Mouse (Mus musculus): ENCODE measurements at regions not wholly inside any gene's neighbourhood (a gene's known extent, or its start where the extent isn't known, plus 50 kb on each side); places are given as distances from the start of the nearest gene placed in this dataset.
A peak's percentile ranks its signal among the peaks of the same experiment; 100 is the strongest.

DNA sequence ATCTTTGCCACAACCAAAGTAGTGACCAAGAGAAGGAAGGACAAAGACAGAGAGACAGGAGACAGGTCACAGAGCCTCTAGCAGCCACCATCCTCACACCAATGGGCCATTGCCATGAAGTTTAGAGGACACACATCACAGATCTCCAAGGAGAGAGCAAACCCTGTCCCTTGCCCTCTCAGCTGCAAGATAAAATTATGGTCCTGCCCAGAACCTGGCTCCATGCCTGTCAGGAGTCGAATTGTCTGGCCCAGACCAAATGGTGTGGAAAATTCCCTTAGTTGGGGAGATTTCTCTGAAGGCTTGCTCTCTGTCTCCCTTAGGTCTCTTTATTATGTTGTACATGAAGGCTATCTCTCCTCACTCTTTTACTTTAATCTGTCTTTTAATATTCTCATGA lies 147.4 kb downstream of the Fam76b start:
- no peak for DNase-seq (ENCODE audit: low spot score in 2 of 2)

DNA sequence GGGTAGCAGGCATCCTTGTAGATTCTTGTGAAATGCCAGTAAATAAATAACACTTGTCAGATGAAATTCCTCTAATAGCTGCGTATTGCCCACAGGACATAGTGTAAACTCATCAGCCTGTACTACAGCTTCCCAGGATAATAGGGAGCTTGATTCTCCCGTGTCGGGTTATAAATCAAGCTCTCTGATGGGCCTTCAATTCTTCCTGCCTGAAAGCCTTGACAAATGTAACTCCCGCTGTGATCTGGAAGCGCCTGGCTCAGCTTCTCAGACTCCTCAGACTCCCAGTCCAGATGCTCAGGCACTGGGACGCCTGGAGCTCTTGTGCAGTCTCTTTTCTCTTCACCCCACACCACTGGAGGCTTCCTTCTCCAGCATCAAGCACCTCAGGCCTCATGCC lies 151.3 kb downstream of the Fam76b start:
- DNase-seq (ENCODE audit: low spot score in 2 of 2) = no peak

DNA sequence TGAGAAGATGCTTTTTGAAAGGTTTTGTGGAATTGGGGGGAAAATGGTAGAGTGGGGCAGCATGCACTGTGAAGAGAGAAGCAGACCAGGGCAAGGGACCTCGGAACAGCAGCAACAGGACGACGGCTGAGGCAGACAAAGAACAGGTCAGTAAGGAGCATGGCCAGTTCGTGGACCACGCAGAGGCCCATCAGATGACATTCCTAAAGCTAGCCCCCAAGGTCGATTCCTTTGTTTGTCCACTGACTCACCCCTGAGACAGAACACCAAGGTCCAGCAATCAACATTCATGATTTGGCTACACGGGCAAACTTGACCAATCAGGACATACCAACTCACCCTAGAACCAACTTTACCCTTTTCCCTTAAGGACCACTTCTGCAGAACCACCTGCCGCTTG lies 160.0 kb downstream of the Fam76b start:
- DNase-seq (ENCODE audit: low spot score in 2 of 2) = no peak

DNA sequence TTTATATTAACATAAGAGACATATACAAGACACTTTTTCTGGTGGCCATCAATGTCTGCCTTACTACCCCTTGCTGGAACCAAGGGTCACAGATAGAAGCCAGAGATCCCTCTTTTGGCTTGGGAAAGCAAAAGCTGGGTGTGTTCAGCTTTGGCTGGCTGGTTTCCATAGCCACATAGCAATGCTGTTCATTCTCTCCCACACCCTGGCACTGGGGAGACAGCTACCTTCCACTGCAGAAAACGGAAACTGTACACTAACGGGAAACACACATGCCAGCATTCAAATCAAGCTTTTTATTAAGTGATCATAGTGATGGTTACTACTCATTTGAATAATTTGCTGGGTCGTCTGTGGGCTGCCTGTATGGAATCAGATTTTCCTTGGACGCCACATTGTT lies 161.4 kb downstream of the Fam76b start:
- DNase-seq (ENCODE audit: low spot score in 2 of 2) = peak in 1 of 2 experiments; percentile 34

DNA sequence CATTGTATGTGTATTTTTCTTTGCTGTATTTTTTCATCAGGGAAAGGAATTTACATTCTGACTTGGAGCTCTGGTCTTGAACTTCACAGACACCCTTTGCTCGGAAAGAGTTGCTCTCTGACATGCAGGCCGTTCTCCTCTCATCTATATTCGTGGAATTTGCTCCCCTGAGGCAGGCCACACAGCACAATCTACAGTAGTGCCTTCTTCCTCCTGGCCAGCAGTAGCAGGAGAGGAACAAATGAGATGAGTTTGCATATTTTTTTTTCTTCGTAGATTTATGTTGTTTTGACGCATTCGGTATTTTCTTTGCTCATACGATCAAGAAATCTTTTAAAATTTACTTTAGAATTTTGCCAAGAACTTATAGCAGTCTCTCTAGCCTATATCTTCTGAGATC lies 163.4 kb downstream of the Fam76b start:
- DNase-seq (ENCODE audit: low spot score in 2 of 2) = no peak

DNA sequence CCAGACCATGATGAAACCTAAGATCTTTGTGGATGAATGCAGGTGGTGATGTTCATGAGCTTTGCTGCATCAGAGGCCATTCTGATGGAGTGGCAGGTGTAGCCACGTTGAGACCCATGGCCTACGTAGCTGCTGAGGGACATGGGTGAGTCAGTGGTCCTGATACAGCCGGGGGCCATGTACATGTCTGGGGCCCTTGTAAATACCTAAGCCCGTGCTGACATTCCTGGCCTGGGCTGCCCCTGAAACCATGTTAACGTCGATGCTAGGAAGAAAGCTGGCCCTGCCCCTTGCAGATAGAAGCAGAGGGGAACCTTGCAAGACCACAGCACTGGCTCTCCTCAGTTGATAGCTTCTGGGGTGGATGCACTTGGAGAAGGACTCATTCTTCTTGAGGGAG lies 165.2 kb downstream of the Fam76b start:
- no peak for DNase-seq (ENCODE audit: low spot score in 2 of 2)

DNA sequence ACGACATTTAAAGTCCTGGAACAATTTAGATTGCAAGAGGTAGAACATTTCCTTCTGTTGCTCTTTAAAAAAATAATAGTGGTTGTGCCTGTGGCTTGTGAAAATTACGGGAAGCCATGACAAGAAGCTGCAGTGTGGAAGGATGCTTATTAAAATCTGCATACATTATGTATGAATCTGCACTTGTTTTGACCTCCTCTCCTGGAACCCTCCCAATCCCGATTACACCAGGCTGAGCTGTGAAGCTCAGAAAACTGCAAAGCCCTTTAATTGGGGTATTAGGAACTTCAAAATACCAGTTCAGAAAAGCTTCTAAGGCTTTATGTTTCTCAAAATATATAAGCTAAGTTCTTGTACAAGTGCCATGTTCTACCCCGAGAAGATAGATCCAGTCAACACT lies 171.8 kb downstream of the Fam76b start:
- DNase-seq (ENCODE audit: low spot score in 2 of 2) = no peak

DNA sequence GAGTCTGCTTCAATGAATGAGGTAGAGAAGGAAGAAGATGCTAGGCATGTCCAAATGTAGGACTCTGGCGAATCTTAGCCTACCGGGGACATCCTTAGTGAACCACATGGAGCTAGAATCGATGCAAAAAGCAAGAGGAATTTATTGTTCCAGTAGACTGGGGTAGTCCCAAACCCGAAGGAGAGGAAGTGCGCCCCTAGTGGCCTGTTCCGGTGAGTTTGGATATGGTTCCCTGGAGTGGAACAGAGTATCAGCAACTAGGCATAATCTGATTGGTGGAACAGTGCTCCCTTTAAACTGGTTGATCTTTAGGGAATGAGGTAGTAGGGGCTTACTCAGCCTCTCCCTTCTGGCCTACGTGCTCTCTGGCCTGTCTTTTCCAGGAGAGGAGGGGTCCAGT lies 174.0 kb downstream of the Fam76b start:
- peak in 1 of 2 experiments; percentile 21 for DNase-seq (ENCODE audit: low spot score in 2 of 2)

DNA sequence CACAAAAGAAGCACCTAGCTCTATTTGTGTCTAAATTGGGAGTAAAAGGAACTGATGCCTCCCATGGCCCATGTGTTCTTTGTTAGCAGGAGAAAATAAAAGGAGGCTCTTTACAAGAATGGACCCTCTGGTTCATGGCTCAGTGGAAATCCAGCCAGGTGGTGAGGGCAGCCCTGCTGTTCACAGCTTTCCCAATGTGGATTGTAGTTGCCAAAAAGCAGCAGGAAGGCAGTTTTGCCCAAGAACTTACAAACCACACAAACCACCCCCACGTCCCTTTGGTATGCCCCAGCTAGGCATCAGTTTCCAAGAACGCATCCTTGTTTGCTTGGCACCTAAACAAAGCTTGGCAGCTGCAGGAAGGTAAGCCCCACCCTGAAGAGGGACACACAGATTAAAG lies 174.7 kb downstream of the Fam76b start:
- peak; percentile 6 to 33 for DNase-seq (ENCODE audit: low spot score in 2 of 2)

DNA sequence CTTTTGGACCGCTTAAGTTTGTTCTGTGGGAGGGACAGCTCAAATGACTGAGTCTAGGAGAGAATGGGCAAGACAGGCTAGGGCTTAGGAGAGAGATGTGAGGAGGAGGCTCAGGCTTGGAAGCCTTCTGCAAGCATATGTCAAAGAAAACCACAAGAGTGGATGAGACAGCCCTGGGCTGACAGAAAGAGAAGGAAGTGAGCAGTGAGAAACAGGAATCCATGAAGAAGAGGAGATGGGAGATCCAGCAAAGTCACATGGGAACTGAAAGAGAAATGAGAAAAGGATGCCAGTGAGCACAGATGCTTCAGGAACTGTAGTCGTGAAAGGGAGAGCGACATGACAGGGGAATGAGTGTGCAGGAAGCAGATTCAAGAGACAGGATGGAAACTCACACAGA lies 175.6 kb downstream of the Fam76b start:
- peak in 1 of 2 experiments; percentile 5 for DNase-seq (ENCODE audit: low spot score in 2 of 2)

DNA sequence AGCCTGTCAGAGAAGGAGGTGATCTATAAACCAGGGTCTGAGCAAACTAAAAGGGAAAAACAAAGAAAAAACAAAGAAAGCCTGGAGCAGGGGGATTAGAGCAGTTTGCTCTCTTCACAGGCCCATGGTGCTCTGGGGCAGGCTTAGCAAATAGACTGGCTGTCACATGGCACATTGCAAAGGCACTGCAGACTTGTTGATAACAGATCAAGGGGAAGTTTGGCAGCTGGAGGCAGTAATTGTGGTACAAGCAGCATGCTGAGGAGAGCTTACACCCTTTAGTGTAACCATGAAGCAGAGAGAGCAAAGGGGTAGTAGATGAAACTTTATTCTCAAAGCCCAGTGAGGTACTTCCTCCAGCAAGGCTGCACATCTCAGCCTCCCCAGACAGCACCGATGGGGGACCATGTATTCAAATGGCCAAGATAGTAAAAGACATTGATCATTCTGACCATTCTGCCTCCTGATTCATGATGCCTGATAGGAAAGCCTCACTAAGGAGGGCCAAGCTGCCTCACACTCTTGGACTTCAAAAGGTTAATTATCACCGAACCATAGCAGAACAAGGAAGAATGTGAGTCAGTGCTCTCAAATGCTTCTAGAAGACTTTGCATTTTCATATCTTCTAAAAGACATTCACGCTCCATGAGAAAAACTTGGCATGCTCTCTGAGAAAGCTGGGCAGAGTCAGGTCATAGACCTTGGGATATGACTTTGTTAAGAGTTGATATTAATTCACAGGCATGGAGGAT lies 178.9 kb downstream of the Fam76b start:
- no peak for DNase-seq (ENCODE audit: low spot score in 2 of 2)

DNA sequence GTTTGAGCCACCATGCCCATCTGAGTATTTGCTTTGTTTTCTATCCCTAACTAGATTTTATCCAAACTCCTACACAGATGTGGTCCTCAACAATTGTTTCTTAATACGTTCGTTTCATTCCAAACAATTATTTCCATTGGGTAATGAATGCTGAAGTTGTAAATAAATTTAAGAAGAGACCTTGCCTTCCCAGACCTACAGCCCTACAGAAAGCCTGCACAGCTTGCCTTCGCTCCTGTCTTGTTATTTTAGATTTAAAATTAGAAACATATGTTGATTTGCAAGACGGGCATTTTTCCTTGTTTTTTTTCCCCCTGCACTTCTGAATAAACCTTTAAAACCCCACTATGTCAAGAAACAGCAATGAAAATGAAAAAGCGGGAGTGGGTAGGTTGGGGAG lies 181.9 kb downstream of the Fam76b start:
- no peak for DNase-seq (ENCODE audit: low spot score in 2 of 2)

DNA sequence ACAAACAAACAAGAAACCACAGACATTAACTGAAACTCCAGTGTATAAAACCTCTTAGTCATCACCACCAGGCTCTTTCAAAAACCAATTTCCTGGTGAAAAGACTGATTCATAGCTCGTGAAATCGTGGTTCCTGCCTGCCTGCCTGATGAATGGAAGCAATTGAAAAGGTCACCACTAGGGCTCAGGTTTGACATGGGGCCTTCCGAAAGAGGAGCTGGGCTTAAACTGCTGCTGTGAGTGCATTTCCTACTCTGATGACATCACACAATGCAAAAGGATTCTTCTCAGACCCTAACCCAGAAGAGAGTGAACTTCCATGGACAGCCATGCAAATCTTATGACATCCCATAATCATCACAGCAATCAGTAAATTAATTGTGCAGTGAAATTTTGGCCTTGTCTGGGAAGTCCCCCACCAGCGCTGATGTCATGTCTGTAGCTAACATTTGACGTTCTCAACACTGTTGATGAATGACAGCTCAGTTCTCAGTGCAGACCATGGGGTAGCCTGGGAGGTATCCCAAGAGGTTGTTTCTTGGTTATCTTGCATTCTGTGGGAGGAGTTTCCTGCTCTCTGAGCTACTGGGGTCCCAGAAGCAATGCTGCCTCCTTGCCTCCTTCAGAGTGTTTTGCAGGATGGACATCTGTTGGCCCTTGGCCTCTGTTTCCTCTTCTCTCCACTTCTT lies 182.9 kb downstream of the Fam76b start:
- DNase-seq (ENCODE audit: low spot score in 2 of 2) = no peak

DNA sequence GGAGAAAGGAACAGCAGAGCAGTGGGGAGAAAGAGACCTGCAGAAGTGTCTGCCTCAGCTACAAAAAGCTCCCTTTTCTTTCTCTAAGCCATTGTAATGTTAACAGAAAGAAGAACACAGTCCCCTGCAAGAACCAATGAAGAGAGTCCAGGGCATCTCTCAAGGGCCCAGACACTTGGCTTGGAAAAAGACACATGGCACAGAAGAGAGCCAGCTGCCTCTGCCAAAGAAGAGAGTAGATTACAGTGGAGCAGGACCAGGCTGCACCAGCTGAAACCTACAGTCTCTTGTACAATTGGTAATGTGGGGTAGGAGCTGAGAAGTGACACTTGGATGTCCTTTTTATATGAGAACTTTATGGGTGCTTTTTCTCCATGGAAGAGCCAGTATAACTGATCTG lies 196.7 kb downstream of the Fam76b start:
- DNase-seq (ENCODE audit: low spot score in 2 of 2) = no peak

DNA sequence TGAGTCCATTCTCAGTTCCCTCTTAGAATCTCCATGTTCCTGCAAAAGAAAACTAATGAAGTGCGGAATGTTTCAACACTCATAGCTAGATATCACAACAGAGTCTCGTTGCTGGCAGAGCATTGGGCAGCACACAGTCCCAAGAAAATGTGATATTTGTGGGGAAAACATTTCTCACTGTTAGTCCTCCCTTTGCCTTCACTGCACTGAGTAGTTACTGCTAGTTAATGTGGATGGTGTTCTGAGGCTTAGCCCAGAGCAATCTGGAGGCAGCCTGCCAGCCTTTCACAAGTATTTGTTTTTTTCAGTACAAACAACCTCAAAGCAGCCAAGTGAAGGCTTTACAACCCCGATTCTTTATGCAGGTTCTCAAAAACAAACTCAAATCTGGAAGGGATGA lies 197.2 kb downstream of the Fam76b start:
- DNase-seq (ENCODE audit: low spot score in 2 of 2) = peak in 1 of 2 experiments; percentile 17

DNA sequence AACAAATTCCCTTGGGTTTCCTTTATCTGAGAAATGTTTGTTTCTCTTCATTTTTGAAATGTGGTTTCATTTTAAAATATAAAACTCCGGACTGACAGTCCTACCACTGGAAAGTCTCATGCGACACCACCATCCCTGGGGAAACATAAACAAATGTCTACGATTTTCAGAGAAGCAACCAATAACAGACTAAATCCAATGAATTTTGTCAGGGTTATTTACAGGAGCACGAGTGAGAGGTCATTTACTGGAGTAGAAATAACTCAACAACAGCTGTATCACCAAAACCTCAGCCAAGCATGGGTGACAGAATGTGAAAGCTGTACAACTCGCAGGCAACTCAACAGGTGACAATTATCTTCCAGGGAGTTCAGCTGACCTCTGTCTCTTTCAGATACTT lies 200.5 kb downstream of the Fam76b start:
- DNase-seq (ENCODE audit: low spot score in 2 of 2) = no peak

DNA sequence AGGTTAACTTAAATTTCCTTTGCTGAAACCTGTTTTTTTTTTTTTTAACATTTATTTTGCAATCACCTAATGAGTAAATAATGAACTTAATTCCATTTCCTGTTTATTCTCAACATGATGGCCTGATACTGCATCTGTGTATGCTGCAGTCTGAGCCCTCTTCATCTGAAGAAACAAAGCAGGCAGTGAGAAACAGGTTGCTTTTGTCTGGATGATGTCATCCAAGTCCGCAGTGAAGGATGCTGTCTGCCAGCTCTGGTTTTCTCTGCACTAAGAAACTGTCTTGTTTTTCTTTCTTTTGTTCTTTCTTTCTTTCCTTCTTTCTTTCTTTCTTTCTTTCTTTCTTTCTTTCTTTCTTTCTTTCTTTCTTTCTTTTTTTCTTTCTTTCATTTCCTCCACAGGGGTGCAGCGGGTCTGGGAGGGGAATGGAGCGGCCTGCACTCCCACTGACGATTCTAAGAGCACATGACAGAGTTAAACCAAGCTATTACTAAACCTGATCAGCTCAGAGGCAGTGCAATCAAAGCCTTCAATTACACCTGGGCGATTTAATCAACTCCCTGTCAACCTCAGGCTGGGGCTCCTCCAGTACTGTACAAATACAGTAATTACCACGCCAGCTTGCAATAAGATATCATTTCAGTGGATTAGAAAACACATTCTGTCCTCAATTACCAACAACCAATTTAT lies 204.0 kb downstream of the Fam76b start:
- DNase-seq (ENCODE audit: low spot score in 2 of 2) = no peak

DNA sequence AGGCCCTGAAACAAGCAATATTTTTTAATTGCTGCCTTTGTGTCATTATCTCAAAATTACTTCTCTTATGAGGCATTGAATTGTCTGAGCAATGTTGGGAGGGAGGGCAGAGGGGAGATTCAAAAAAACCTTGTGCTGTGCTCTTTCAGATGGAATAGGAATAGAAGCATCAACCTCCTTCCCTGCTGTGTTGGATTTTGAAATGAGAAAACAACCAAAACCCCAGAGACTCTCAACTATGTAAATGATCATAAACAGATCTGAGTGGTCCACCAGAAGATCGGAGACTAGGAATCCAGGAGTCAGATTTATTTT lies 204.5 kb downstream of the Fam76b start:
- no peak for DNase-seq (ENCODE audit: low spot score in 2 of 2)

DNA sequence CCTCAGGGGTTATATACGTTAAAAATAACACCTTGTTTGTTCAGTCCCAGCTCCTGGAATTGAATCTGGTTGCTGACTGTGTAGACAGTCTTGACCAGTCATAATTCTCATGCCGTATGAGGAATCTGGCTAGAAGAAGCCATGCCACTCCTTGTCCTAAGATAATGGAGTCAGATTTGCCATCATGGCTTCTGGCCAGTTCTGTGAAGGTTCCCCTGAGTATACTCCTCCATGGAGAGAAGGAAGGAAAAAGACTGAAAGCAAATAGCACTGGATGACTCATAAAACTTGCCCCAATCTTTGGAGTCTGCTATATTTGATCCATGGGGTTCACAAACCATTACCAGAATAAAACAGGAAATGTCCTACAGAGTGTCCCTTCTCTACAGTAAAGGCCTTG lies 208.0 kb downstream of the Fam76b start:
- DNase-seq (ENCODE audit: low spot score in 2 of 2) = no peak

DNA sequence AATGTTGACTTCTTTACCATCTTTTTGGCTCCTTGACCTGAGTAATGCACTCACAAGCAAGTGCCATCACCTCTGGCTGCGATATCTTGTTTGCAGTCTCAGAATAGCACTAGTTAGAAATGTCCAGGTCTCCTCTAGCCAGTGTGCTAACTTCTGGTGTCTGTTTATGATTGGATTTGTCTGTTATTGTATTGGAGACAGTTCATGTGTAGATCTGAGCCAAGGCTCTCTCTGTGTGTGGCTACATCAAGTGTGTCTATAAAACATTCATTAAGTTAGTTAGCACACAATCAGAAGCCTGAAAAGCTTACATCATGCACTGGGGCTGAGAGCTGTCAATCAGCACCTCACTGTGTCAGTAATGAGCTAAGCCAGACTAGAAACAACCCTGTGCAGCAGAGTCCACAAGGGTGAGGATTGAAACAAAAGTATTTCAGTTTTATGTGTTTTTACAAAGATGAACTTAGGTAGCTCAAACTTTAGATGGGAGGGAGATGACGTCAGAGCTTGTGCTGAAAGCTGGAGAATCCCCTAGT lies 214.5 kb downstream of the Fam76b start:
- DNase-seq (ENCODE audit: low spot score in 2 of 2) = no peak

DNA sequence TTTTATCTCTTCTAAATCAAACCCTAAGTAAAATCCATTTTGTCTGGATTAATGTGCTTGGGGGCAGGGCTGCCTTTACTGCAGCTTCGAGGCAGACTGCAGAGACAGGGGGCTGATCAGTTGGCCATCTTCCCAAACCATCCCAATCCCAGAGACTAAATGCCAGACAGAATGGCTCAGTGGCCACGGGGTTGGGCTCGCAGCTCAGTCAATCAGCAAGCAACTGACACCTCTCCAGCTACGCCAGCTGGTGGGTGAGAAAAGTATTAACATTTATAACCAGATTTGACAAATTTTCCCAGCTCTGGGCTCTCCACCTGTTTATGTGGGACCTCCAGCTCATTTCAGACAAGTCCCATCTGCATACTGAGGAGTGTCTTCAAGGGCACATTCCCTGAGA lies 220.7 kb downstream of the Fam76b start:
- DNase-seq (ENCODE audit: low spot score in 2 of 2) = peak; percentile 24 to 38

DNA sequence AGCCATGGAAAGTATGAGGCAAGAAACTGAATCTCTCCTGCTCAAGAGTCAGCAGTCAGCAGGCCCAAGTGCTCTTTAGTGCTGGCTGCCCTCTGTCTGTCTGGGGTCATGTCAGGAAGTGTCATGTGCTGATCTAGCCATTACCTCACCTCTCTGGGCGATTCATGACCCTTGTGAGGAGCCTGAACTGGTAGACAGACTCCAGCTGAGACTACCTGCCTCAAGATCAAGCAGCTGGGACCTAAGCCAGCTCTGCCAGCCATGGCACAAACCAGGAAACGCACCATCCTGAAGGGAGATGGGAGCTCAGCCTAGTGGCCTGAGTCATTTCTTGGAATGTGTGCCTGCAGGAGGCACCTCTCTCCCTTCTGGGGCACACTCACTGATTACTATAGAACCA lies 221.2 kb upstream of the Sesn3 start:
- DNase-seq (ENCODE audit: low spot score in 2 of 2) = no peak
